Mouse (Mus musculus): ENCODE measurements at regions not wholly inside any gene's neighbourhood (a gene's known extent, or its start where the extent isn't known, plus 50 kb on each side); places are given as distances from the start of the nearest gene placed in this dataset.

GRCm38 (mm10) chr14:104994066-104994465 lies 183.1 kb downstream of the Rbm26 start:
- Histone ChIP-seq H3K27me3 (ENCODE audit: control insufficient read depth, insufficient read depth, insufficient read length) (no peaks in the 10 kb centered on the region), H3K36me3 (ENCODE audit: control insufficient read depth, insufficient read depth) (no peaks in the 10 kb centered on the region), H3K4me3 (no peak overlapping the region), H3ac (ENCODE audit: control insufficient read depth, insufficient read length) (no peak overlapping the region), H3K79me2 (ENCODE audit: control insufficient read depth, insufficient read depth) (no peaks in the 10 kb centered on the region), H3K4me2 (ENCODE audit: low read depth) (no peak overlapping the region)
- TF ChIP-seq SRF (IDR thresholded peaks at IDR 0.05; ENCODE audit: control insufficient read depth, insufficient read length, low read depth) (no peak), E2F4 (IDR thresholded peaks at IDR 0.05; ENCODE audit: insufficient read depth) (no peak), USF1 (IDR thresholded peaks at IDR 0.05; ENCODE audit: low read depth) (no peak), REST (IDR thresholded peaks at IDR 0.05; ENCODE audit: insufficient read depth, insufficient read length) (no peak), MYOD1 (IDR thresholded peaks at IDR 0.05; ENCODE audit: control insufficient read depth in 1 of 3, insufficient read length in 2 of 3, low read depth in 2 of 3) (no peak), POLR2AphosphoS2 (IDR thresholded peaks at IDR 0.05; ENCODE audit: insufficient read length, low read depth) (no peak), TCF3 (IDR thresholded peaks at IDR 0.05; ENCODE audit: insufficient read length, low read depth) (no peak), POLR2A (IDR thresholded peaks at IDR 0.05; ENCODE audit: insufficient read length, low read depth) (no peak), MYOG (IDR thresholded peaks at IDR 0.05; ENCODE audit: control insufficient read depth in 1 of 3, insufficient read depth in 1 of 3, insufficient read length in 2 of 3, low read depth in 2 of 3) (no peak), MAX (IDR thresholded peaks at IDR 0.05; ENCODE audit: low read depth) (no peak), TCF12 (IDR thresholded peaks at IDR 0.05; ENCODE audit: insufficient read depth, poor library complexity, severe bottlenecking) (no peak), CEBPB (IDR thresholded peaks at IDR 0.05; ENCODE audit: insufficient read depth, poor library complexity, severe bottlenecking) (no peak)

DNA sequence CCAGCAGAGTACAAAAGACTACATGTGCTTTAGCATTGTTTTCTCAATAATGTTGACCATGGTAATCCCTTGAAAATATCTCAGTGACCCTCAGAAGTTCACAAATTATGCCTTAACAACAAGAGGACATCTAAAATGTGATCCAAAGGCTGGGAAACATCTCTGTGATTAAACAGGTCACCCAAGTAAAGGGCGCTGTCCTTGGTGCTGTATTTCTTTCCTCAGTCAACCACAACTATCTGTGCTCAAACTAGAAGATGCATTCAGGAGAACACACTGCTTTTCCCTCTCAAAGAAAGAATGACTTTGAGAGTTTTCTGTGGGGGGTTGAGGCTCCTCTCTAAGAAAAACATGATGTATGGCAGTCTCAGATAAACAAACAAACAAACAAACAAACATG lies 211.1 kb downstream of the Rbm26 start:
- H3K27me3 ChIP-seq (ENCODE audit: control insufficient read depth, insufficient read depth, insufficient read length): no peaks in the 10 kb centered on the region
- H3K79me2 ChIP-seq (ENCODE audit: control insufficient read depth, insufficient read depth): no peaks in the 10 kb centered on the region
- no peak overlapping the region for H3K4me2 ChIP-seq (ENCODE audit: low read depth)
- no peak overlapping the region for H3ac ChIP-seq (ENCODE audit: control insufficient read depth, insufficient read length)
- no peak for TF ChIP-seq POLR2AphosphoS2 (IDR thresholded peaks at IDR 0.05; ENCODE audit: insufficient read length, low read depth)
- no peak for TF ChIP-seq TCF3 (IDR thresholded peaks at IDR 0.05; ENCODE audit: insufficient read length, low read depth)
- TF ChIP-seq POLR2A (IDR thresholded peaks at IDR 0.05; ENCODE audit: insufficient read length, low read depth): no peak
- TF ChIP-seq SRF (IDR thresholded peaks at IDR 0.05; ENCODE audit: control insufficient read depth, insufficient read length, low read depth): no peak
- no peak for TF ChIP-seq MYOG (IDR thresholded peaks at IDR 0.05; ENCODE audit: control insufficient read depth in 1 of 3, insufficient read depth in 1 of 3, insufficient read length in 2 of 3, low read depth in 2 of 3)
- TF ChIP-seq MAX (IDR thresholded peaks at IDR 0.05; ENCODE audit: low read depth): no peak
- no peak for TF ChIP-seq CEBPB (IDR thresholded peaks at IDR 0.05; ENCODE audit: insufficient read depth, poor library complexity, severe bottlenecking)
- TF ChIP-seq REST (IDR thresholded peaks at IDR 0.05; ENCODE audit: insufficient read depth, insufficient read length): no peak
- no peak for TF ChIP-seq MYOD1 (IDR thresholded peaks at IDR 0.05; ENCODE audit: control insufficient read depth in 1 of 3, insufficient read length in 2 of 3, low read depth in 2 of 3)
- no peak for TF ChIP-seq TCF12 (IDR thresholded peaks at IDR 0.05; ENCODE audit: insufficient read depth, poor library complexity, severe bottlenecking)
- no peak for TF ChIP-seq USF1 (IDR thresholded peaks at IDR 0.05; ENCODE audit: low read depth)
- no peak for TF ChIP-seq E2F4 (IDR thresholded peaks at IDR 0.05; ENCODE audit: insufficient read depth)
- no peaks in the 10 kb centered on the region for H3K36me3 ChIP-seq (ENCODE audit: control insufficient read depth, insufficient read depth)
- no peak overlapping the region for H3K4me3 ChIP-seq

- Histone ChIP-seq H3K36me3 (ENCODE audit: control insufficient read depth, insufficient read depth) (no peaks in the 10 kb centered on the region), H3ac (ENCODE audit: control insufficient read depth, insufficient read length) (no peak overlapping the region), H3K27me3 (ENCODE audit: control insufficient read depth, insufficient read depth, insufficient read length) (no peaks in the 10 kb centered on the region), H3K4me2 (ENCODE audit: low read depth) (no peak overlapping the region), H3K79me2 (ENCODE audit: control insufficient read depth, insufficient read depth) (no peaks in the 10 kb centered on the region), H3K4me3 (no peak overlapping the region)
- TF ChIP-seq USF1 (IDR thresholded peaks at IDR 0.05; ENCODE audit: low read depth) (no peak), TCF3 (IDR thresholded peaks at IDR 0.05; ENCODE audit: insufficient read length, low read depth) (no peak), POLR2AphosphoS2 (IDR thresholded peaks at IDR 0.05; ENCODE audit: insufficient read length, low read depth) (no peak), SRF (IDR thresholded peaks at IDR 0.05; ENCODE audit: control insufficient read depth, insufficient read length, low read depth) (no peak), E2F4 (IDR thresholded peaks at IDR 0.05; ENCODE audit: insufficient read depth) (no peak)
These were observed 233.7 kb downstream of the Rbm26 start for GRCm38 (mm10) chr14:104943450-104943849.

- H3K4me3 ChIP-seq: no peak overlapping the region
- no peaks in the 10 kb centered on the region for H3K36me3 ChIP-seq (ENCODE audit: control insufficient read depth, insufficient read depth)
- H3K79me2 ChIP-seq (ENCODE audit: control insufficient read depth, insufficient read depth): no peaks in the 10 kb centered on the region
- no peak overlapping the region for H3ac ChIP-seq (ENCODE audit: control insufficient read depth, insufficient read length)
- TF ChIP-seq REST (IDR thresholded peaks at IDR 0.05; ENCODE audit: insufficient read depth, insufficient read length) (no peak), POLR2AphosphoS2 (IDR thresholded peaks at IDR 0.05; ENCODE audit: insufficient read length, low read depth) (no peak), TCF12 (IDR thresholded peaks at IDR 0.05; ENCODE audit: insufficient read depth, poor library complexity, severe bottlenecking) (no peak), USF1 (IDR thresholded peaks at IDR 0.05; ENCODE audit: low read depth) (no peak), TCF3 (IDR thresholded peaks at IDR 0.05; ENCODE audit: insufficient read length, low read depth) (no peak), SRF (IDR thresholded peaks at IDR 0.05; ENCODE audit: control insufficient read depth, insufficient read length, low read depth) (no peak), MYOD1 (IDR thresholded peaks at IDR 0.05; ENCODE audit: control insufficient read depth in 1 of 3, insufficient read length in 2 of 3, low read depth in 2 of 3) (no peak), MYOG (IDR thresholded peaks at IDR 0.05; ENCODE audit: control insufficient read depth in 1 of 3, insufficient read depth in 1 of 3, insufficient read length in 2 of 3, low read depth in 2 of 3) (no peak), MAX (IDR thresholded peaks at IDR 0.05; ENCODE audit: low read depth) (no peak), POLR2A (IDR thresholded peaks at IDR 0.05; ENCODE audit: insufficient read length, low read depth) (no peak), E2F4 (IDR thresholded peaks at IDR 0.05; ENCODE audit: insufficient read depth) (no peak), CEBPB (IDR thresholded peaks at IDR 0.05; ENCODE audit: insufficient read depth, poor library complexity, severe bottlenecking) (no peak)
- no peak overlapping the region for H3K4me2 ChIP-seq (ENCODE audit: low read depth)
- H3K27me3 ChIP-seq (ENCODE audit: control insufficient read depth, insufficient read depth, insufficient read length): no peaks in the 10 kb centered on the region
These were observed 237.2 kb downstream of the Rbm26 start for GRCm38 (mm10) chr14:104939961-104940360.

All from myocyte (in vitro differentiated cells).